Mouse (Mus musculus): ENCODE data around the gene Plekhg4.

GRCm38 (mm10) chr8:105332523-105332922 is 40.6 kb upstream of the Plekhg4 start:
- TF ChIP-seq CTCF (IDR thresholded peaks at IDR 0.05; ENCODE audit: low read depth) = no peak
- no peak for TF ChIP-seq EP300 (IDR thresholded peaks at IDR 0.05; ENCODE audit: low read depth)
